Mouse (Mus musculus): ENCODE measurements around the gene 2310022A10Rik. TPM values are rescaled to one million over a fixed set of nuclear protein-coding genes. Genes with fewer than 3 reads are reported as not detected.

The 2310022A10Rik gene
- polyA plus RNA-seq, 1 experiment from 2014 or later = 30.6 TPM

- peak overlapping the region; percentile 65 for H3K4me3 ChIP-seq
- H3K4me2 ChIP-seq = peak overlapping the region; percentile 99; the same call in 1 of the 2 replicates
- peak overlapping the region; percentile 88 for H3K9ac ChIP-seq
- H3K27ac ChIP-seq (replicated peaks) = no peak overlapping the region
- peaks cover 32% of the 10 kb centered on the region for H3K4me1 ChIP-seq
- 75% methylated on average over 16 of the region's 16 CpGs for WGBS
- no peaks in the 10 kb centered on the region for H3K27me3 ChIP-seq (replicated peaks)
- no peak; the same call in 1 of the 2 replicates for ATAC-seq (ENCODE audit: extremely low read depth, insufficient number of reproducible peaks, low FRiP score, low TSS enrichment)
- no peaks in the 10 kb centered on the region for H3K9me3 ChIP-seq
- peaks cover 38% of the 10 kb centered on the region for H3K36me3 ChIP-seq
Measured at GRCm38 (mm10) chr7:27541431-27541830, 11.6 kb upstream of the 2310022A10Rik start.

DNA sequence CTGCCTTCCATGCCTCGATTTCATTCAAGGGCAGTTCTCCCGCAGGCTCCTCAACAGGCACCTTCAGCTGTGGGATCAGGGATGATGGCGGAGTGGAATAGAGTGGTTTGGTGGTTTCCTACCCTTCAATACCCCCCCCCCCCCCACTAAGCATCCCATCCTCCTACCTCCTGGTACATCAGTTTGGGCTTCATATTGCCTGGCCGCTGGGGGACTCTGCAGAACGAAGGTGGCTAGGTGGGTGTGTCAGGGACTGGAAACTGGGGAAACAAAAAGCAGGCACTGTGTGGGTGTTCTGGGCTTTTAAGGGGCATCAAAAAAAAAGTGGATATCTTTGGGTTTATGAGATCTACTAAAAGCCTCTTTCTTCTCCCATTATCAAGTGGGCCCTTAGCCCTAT lies 11.1 kb upstream of the 2310022A10Rik start:
- 58% methylated on average over 5 of the region's 5 CpGs for WGBS
- no peak overlapping the region for H3K27ac ChIP-seq (replicated peaks)
- H3K4me3 ChIP-seq = peak overlapping the region; percentile 65

GRCm38 (mm10) chr7:27542392-27543033 lies 10.5 kb upstream of the 2310022A10Rik start:
- Histone ChIP-seq H3K4me1 (peaks cover 32% of the 10 kb centered on the region), H3K27me3 (replicated peaks) (no peaks in the 10 kb centered on the region), H3K36me3 (peaks cover 27% of the 10 kb centered on the region), H3K4me3 (peak overlapping the region; percentile 65), H3K9me3 (no peaks in the 10 kb centered on the region), H3K27ac (replicated peaks) (peak overlapping the region; percentile 30; the same call in 1 of the 2 replicates), H3K4me2 (peak overlapping the region; percentile 99), H3K9ac (peak overlapping the region; percentile 88)
- peak; percentile 81; the same call in 1 of the 2 replicates for ATAC-seq (ENCODE audit: extremely low read depth, insufficient number of reproducible peaks, low FRiP score, low TSS enrichment)
- WGBS = 1% methylated on average over 30 of the region's 30 CpGs

More for the DNA sequence above, 11.1 kb upstream of the 2310022A10Rik start:
- peak overlapping the region; percentile 88 for H3K9ac ChIP-seq
- H3K27me3 ChIP-seq (replicated peaks) = no peaks in the 10 kb centered on the region
- peaks cover 33% of the 10 kb centered on the region for H3K36me3 ChIP-seq
- peaks cover 32% of the 10 kb centered on the region for H3K4me1 ChIP-seq
- peak overlapping the region; percentile 99 for H3K4me2 ChIP-seq
- no peaks in the 10 kb centered on the region for H3K9me3 ChIP-seq
- no peak for ATAC-seq (ENCODE audit: extremely low read depth, insufficient number of reproducible peaks, low FRiP score, low TSS enrichment)

DNA sequence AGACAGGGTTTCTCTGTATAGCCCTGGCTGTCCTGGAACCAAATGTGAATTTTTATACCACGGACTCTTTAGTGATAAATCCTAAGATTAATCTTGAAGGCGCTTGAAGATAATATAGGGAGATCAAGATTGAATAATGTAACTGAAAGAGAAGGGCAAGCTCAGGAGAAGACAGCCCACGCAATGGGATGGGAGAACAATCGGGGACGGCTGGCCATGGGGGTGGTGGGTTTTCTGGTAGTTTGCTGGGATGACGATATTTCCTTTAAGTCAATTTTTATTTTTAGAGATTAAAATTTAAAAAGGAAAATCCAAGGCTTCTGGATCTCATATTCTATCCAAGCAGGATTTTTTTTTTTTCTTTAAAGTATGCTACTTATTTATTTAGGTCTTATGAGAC lies 10.0 kb upstream of the 2310022A10Rik start:
- ATAC-seq (ENCODE audit: extremely low read depth, insufficient number of reproducible peaks, low FRiP score, low TSS enrichment) = no peak
- 37% methylated on average over 6 of the region's 6 CpGs for WGBS
- H3K27me3 ChIP-seq (replicated peaks) = no peaks in the 10 kb centered on the region
- H3K27ac ChIP-seq (replicated peaks) = no peak overlapping the region
- peak overlapping the region; percentile 99 for H3K4me2 ChIP-seq
- H3K9ac ChIP-seq = peak overlapping the region; percentile 88
- H3K36me3 ChIP-seq = peaks cover 21% of the 10 kb centered on the region
- peak overlapping the region; percentile 65 for H3K4me3 ChIP-seq
- H3K4me1 ChIP-seq = peaks cover 32% of the 10 kb centered on the region
- H3K9me3 ChIP-seq = no peaks in the 10 kb centered on the region

- no peaks in the 10 kb centered on the region for H3K9me3 ChIP-seq
- no peak for ATAC-seq (ENCODE audit: extremely low read depth, insufficient number of reproducible peaks, low FRiP score, low TSS enrichment)
- no peak overlapping the region for H3K4me2 ChIP-seq
- H3K4me3 ChIP-seq = no peak overlapping the region
- H3K4me1 ChIP-seq = peaks cover 32% of the 10 kb centered on the region
- 0 out of 2 replicates have a peak overlapping the region, but pooled peaks have one; percentile 28 for H3K9ac ChIP-seq
- no peaks in the 10 kb centered on the region for H3K27me3 ChIP-seq (replicated peaks)
- peaks cover 18% of the 10 kb centered on the region for H3K36me3 ChIP-seq
- peak overlapping the region; percentile 20 for H3K27ac ChIP-seq (replicated peaks)
- 66% methylated on average over 4 of the region's 4 CpGs for WGBS
Measured at GRCm38 (mm10) chr7:27543851-27544250, 9.2 kb upstream of the 2310022A10Rik start.

GRCm38 (mm10) chr7:27544675-27545370 lies 8.2 kb upstream of the 2310022A10Rik start:
- Histone ChIP-seq H3K9me3 (no peaks in the 10 kb centered on the region), H3K27me3 (replicated peaks) (no peaks in the 10 kb centered on the region), H3K36me3 (peaks cover 9% of the 10 kb centered on the region), H3K27ac (replicated peaks) (no peak overlapping the region), H3K9ac (no peak overlapping the region), H3K4me2 (no peak overlapping the region), H3K4me1 (peaks cover 32% of the 10 kb centered on the region), H3K4me3 (no peak overlapping the region)
- 76% methylated on average over 12 of the region's 12 CpGs for WGBS
- no peak for ATAC-seq (ENCODE audit: extremely low read depth, insufficient number of reproducible peaks, low FRiP score, low TSS enrichment)

DNA sequence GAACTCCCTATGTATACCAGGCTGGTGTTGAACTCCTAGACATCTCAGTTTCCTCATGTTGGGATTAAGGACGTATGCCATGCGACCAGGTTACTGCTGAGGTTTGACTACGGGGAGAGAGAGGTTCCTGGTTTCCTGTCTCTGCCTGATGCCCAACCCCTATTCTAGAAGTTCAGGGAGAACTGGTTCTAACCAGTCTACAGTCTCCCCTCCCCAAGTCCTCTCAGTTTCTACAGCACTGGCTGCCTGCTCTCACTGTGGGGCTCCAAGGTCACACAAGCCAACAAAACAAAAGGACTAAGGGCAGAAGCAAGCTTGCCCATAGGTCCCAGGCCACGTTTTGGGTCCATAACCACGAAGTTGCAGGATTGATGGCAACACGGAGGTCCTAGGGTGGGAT lies 3.4 kb upstream of the 2310022A10Rik start:
- WGBS = 64% methylated on average over 6 of the region's 6 CpGs
- H3K4me3 ChIP-seq = no peak overlapping the region
- no peaks in the 10 kb centered on the region for H3K9me3 ChIP-seq
- no peaks in the 10 kb centered on the region for H3K27me3 ChIP-seq (replicated peaks)
- ATAC-seq (ENCODE audit: extremely low read depth, insufficient number of reproducible peaks, low FRiP score, low TSS enrichment) = no peak
- peaks cover under 1% of the 10 kb centered on the region; the same call in 1 of the 2 replicates for H3K36me3 ChIP-seq
- 0 out of 2 replicates have a peak overlapping the region, but pooled peaks have one; percentile 29 for H3K9ac ChIP-seq
- no peak overlapping the region for H3K27ac ChIP-seq (replicated peaks)
- no peak overlapping the region for H3K4me2 ChIP-seq
- H3K4me1 ChIP-seq = peaks cover 25% of the 10 kb centered on the region

GRCm38 (mm10) chr7:27552070-27552469 lies 963 bp upstream of the 2310022A10Rik start:
- Histone ChIP-seq H3K9ac (peak overlapping the region; percentile 91), H3K27me3 (replicated peaks) (no peaks in the 10 kb centered on the region), H3K36me3 (peaks cover 21% of the 10 kb centered on the region), H3K4me3 (peak overlapping the region; percentile 78), H3K4me2 (peak overlapping the region; percentile 94), H3K9me3 (no peaks in the 10 kb centered on the region), H3K4me1 (peaks cover 20% of the 10 kb centered on the region), H3K27ac (replicated peaks) (no peak overlapping the region)
- no peak for ATAC-seq (ENCODE audit: extremely low read depth, insufficient number of reproducible peaks, low FRiP score, low TSS enrichment)
- 55% methylated on average over 5 of the region's 5 CpGs for WGBS

GRCm38 (mm10) chr7:27560291-27560887 lies 7.4 kb downstream of the 2310022A10Rik start:
- peak overlapping the region; percentile 25 for H3K4me3 ChIP-seq
- 43% methylated on average over 8 of the region's 8 CpGs for WGBS

DNA sequence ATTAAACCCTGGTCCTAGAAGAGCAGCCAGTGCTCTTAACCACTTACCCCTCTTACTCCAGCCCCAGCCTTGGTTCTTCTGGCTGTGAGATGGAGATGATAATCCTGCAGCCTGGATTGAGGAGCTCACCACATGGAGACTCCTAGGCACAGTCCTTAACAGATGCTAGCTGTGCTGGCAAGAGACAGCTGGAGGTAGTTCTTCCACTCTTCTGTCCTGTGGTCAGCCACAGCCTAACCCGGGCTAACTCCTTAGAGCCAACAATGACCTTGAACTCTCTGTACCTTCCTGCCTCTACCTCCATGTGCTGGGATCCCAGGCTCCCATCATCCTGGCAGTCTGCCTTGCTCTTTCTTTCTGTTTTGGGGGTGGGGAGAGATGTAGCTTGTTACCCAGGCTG lies 7.9 kb downstream of the 2310022A10Rik start:
- peak overlapping the region; percentile 58 for H3K9ac ChIP-seq
- no peaks in the 10 kb centered on the region for H3K27me3 ChIP-seq (replicated peaks)
- H3K4me2 ChIP-seq = peak overlapping the region; percentile 52
- peak overlapping the region; percentile 87 for H3K27ac ChIP-seq (replicated peaks)
- H3K4me3 ChIP-seq = peak overlapping the region; percentile 25
- H3K36me3 ChIP-seq = peaks cover 78% of the 10 kb centered on the region
- H3K4me1 ChIP-seq = peaks cover 26% of the 10 kb centered on the region
- ATAC-seq (ENCODE audit: extremely low read depth, insufficient number of reproducible peaks, low FRiP score, low TSS enrichment) = no peak; the same call in 1 of the 2 replicates
- 74% methylated on average over 1 of the region's 1 CpGs for WGBS
- no peaks in the 10 kb centered on the region for H3K9me3 ChIP-seq

More at GRCm38 (mm10) chr7:27560291-27560887, 7.4 kb downstream of the 2310022A10Rik start:
- H3K27me3 ChIP-seq (replicated peaks) = no peaks in the 10 kb centered on the region
- peak overlapping the region; percentile 52 for H3K4me2 ChIP-seq
- H3K27ac ChIP-seq (replicated peaks) = peak overlapping the region; percentile 87
- H3K4me1 ChIP-seq = peaks cover 26% of the 10 kb centered on the region
- peaks cover 78% of the 10 kb centered on the region for H3K36me3 ChIP-seq
- H3K9ac ChIP-seq = peak overlapping the region; percentile 58
- ATAC-seq (ENCODE audit: extremely low read depth, insufficient number of reproducible peaks, low FRiP score, low TSS enrichment) = peak; percentile 51
- H3K9me3 ChIP-seq = no peaks in the 10 kb centered on the region

DNA sequence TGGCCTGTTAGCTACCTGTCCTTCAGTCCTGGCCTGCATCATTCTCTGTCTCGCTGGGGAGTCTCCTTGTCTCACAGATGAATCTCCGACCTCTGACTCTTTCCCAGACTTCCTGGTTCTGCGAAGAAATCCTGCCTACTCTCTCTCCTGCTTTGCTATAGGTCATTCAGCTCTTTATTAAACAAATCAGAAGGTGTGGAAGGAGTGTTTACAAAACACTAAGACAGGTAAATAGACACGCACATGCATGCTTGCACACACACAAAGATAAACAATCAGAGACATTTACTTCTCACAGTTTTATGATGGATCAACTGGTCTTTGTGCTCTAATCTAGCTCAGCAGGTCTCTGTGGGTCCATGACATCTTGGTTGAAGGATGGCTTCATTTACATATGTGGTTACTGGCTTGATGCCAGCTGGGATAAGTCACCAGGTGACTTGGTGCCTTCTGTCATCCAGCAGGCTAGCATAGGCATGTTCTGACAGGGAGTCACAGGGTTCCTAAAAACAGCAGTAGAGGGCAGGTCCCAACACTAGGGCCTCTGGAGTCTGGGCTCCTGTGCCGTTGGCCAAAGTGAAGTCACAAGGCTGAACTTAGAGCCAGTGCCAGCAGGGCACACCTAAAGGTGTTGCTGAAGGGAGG lies 16.7 kb downstream of the 2310022A10Rik start:
- Histone ChIP-seq H3K4me1 (no peaks in the 10 kb centered on the region), H3K9ac (no peak overlapping the region), H3K27ac (replicated peaks) (no peak overlapping the region), H3K4me3 (no peak overlapping the region), H3K36me3 (peaks cover 93% of the 10 kb centered on the region), H3K27me3 (replicated peaks) (no peaks in the 10 kb centered on the region), H3K9me3 (no peaks in the 10 kb centered on the region), H3K4me2 (no peak overlapping the region)
- 77% methylated on average over 5 of the region's 5 CpGs for WGBS
- ATAC-seq (ENCODE audit: extremely low read depth, insufficient number of reproducible peaks, low FRiP score, low TSS enrichment) = no peak

All from heart, embryonic 13.5 days (tissue).